Mouse (Mus musculus) yolk sac, embryonic 10.5 days (tissue): Measurements from ENCODE around the gene Cdkn1a.

Experiments used
- DNase-seq: peaks from one replicate; pipeline ENCODE4 v3.0.0-alpha.2; 2017; ENCODE audit warnings: low spot score

Cdkn1a gene

DNA sequence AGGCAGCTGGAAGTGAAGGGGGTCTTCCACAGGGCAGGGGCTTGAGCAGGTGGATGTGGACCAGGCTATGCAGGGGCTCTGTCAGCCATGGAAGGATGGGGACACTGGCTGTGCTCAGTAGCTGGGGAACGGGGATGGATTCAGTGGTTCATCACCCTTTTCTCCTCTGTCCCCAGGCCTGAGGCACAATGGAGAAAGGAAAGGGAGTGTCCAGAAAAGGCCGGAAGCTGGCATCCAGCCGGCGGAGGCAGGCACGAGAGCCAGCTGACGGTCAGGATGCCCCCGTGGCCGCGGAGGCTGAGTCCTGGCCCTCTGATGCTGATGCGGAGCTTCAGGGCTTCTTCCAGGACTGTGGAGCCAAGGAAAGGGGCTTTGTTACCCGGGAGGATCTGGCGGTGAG, 29.9 kb downstream of the Cdkn1a start:
- DNase-seq, result no peak

GRCm38 (mm10) chr17:29122817-29123216, 32.0 kb downstream of the Cdkn1a start:
- DNase-seq, result peak; percentile 7

- DNase-seq, result peak; percentile 77
These were observed 32.9 kb downstream of the Cdkn1a start for GRCm38 (mm10) chr17:29123578-29124174.

DNA sequence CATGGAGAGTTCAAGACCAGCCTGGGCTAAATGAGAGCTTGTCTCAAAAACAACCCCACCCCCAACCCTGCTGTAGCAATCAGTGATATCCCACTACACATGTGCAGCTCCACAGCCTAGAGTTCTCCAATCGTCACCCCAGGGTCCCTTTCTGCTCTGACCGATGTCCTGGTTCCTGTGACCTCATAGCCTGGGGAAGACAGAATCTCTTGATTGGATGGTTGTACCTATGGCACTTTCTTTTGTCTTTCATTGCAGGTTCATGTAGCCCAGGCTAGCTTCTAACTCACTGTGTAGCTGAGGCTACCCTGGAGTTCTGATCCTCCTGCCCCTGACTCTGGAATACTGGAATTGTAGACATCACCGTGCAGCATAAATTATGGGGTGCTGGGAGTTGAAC, 35.8 kb downstream of the Cdkn1a start:
- no peak for DNase-seq

GRCm38 (mm10) chr17:29129341-29129740, 38.6 kb downstream of the Cdkn1a start:
- DNase-seq, result no peak

DNA sequence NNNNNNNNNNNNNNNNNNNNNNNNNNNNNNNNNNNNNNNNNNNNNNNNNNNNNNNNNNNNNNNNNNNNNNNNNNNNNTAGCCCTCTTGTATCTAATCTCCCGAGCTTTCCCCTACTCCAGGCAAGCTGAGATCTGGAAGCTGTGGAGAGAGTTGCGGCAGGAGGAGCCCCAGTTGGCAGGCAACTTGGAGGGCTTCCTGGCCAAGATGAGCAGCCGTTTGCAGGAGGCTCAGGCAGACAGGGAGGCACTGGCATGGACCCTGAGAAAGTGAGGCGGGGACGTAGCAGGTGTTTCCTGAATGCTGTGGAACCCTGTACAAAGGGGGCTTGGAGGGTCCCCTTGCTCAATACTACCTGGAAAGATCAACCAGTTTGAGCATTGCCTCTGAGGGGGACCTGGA, 44.3 kb downstream of the Cdkn1a start:
- DNase-seq, result no peak

DNA sequence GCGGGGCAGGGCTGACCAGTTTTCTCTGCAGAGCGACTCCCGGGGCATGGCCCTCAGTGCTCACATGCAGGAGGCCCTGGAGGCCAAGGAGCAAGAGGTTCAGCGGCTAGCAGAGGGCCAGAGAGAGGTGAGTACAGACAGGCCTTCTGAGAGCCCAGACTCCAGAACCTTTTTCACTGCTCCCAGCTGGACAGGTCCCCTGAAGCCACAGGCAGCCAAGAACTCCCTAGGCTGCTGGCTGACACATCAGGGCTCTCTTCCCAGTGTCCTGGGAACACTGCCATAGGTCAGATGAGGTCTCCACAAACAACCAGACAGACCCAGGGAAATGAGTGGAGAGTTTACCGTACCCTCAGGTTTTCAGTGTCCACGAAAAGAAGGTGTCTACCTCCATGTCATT, 45.5 kb downstream of the Cdkn1a start:
- DNase-seq, result no peak

- DNase-seq, result no peak
These were observed 47.1 kb downstream of the Cdkn1a start for GRCm38 (mm10) chr17:29137906-29138305.

DNA sequence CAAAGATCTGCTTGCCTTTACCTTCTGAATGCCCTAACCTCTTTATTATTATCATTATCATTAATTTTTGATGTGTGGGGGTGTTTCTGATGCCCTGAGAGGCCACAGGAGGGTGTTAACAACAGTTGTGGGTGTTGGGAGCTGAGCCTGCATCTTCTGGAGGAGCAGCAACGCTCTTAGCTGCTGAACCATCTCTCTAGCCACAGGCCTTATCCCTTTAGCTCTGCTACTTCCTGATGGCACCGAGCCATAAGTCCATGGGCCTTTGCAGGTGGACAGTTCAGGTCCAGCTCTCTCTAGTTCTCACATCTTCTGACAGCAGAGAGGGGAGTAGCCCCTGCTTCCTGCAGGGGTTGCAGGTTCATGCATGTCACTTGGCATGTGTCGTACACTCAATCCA, 50.8 kb downstream of the Cdkn1a start:
- DNase-seq, result no peak

DNA sequence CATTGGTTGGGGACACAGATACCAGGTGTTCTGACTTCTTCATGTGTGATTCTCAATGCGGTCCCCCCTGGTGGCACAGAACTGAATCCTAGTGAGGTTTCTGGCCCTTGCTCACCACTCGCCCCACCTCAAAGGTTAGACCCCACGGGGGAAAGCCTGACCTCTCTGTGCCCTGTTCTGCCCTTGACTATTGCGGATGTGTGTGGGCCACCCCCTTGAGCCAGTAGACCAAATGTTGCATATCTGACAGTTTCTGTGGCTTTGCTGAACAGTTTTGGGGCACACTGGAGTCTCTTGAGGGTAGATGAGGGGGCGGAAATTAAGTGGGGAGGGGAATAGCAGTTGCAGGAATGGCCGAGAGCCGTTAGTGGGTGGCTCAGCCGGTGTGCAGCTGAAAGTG, 52.5 kb downstream of the Cdkn1a start:
- DNase-seq, result no peak

- DNase-seq, result no peak
These were observed 54.3 kb downstream of the Cdkn1a start for GRCm38 (mm10) chr17:29145101-29145500.

- no peak for DNase-seq
These were observed 56.5 kb downstream of the Cdkn1a start for GRCm38 (mm10) chr17:29147273-29147672.

DNA sequence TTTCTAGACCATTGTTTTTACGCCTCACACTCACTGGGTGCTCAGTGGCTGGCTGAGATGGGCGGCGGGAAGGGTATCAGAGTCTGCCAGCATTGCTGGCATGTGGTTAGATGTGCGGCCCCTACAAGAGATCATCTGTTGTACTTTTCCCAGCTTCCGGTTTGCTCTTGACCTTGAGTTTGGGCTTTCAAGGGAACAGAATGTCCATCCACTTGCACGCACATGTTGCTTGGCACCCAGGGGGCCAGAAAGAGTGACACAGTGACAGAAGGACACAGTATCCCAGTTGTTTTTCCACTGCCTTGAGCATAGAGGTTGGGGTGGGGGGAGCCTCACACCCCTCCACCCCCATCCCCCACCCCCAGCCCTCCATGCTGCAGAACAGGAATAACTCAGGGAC, 57.0 kb downstream of the Cdkn1a start:
- DNase-seq, result no peak

GRCm38 (mm10) chr17:29149766-29150165, 59.0 kb downstream of the Cdkn1a start:
- no peak for DNase-seq
